Mouse (Mus musculus) midbrain, embryonic 14.5 days (tissue): ENCODE data around the gene Rps6kc1. TPM values are rescaled to one million over a fixed set of nuclear protein-coding genes. Genes with fewer than 3 reads are reported as not detected.

Experiments used
- ATAC-seq: fragments of 200-750 bp; cut with Nextera tagmentation; 2 replicates; pipeline ENCODE4 v1.8.0; 2017; ENCODE audit warnings: moderate number of reproducible peaks, moderate library complexity; ENCODE audit not compliant: low FRiP score, low TSS enrichment
- DNase-seq: peaks from one replicate; pipeline ENCODE4 v3.0.0-alpha.2; 2015
- H3K27ac ChIP-seq: fragments of 300-500 bp; sonication (generic); replicated peaks from 2 replicates; pipeline ENCODE4 v1.5.1; 2014; ENCODE audit warnings: mild to moderate bottlenecking, low read depth, low read length, moderate library complexity
- H3K27me3 ChIP-seq: fragments of 300-500 bp; sonication (generic); 2 replicates; pipeline ENCODE4 v1.6.1; 2014; ENCODE audit warnings: low read length, control low read depth, mixed read lengths; ENCODE audit not compliant: control insufficient read depth, insufficient read depth
- H3K36me3 ChIP-seq: fragments of 300-500 bp; sonication (generic); 2 replicates; pipeline ENCODE4 v1.6.1; 2014; ENCODE audit warnings: low read length, control low read depth; ENCODE audit not compliant: control insufficient read depth, insufficient read depth
- H3K4me1 ChIP-seq: fragments of 300-500 bp; sonication (generic); 2 replicates; pipeline ENCODE4 v1.6.1; 2014; ENCODE audit warnings: mild to moderate bottlenecking, antibody characterized with exemption, low read length, control low read depth; ENCODE audit not compliant: control insufficient read depth, insufficient read depth
- H3K4me2 ChIP-seq: fragments of 300-500 bp; sonication (generic); 2 replicates; pipeline ENCODE4 v1.6.1; 2014; ENCODE audit warnings: mild to moderate bottlenecking, low read length, moderate library complexity
- H3K4me3 ChIP-seq: fragments of 300-500 bp; sonication (generic); replicated peaks from 2 replicates; pipeline ENCODE4 v1.5.1; 2014; ENCODE audit warnings: low read depth, low read length
- H3K9ac ChIP-seq: fragments of 300-500 bp; sonication (generic); replicated peaks from 2 replicates; pipeline ENCODE4 v1.6.1; 2014; ENCODE audit warnings: mild to moderate bottlenecking, low read length, moderate library complexity
- H3K9me3 ChIP-seq: fragments of 300-500 bp; sonication (generic); 2 replicates; pipeline ENCODE4 v1.6.1; 2016; ENCODE audit warnings: low read length, control low read depth, mixed read lengths; ENCODE audit not compliant: control insufficient read depth
- WGBS: fragments of 180-500 bp; shearing (Covaris S2); extraction: QIAGEN DNeasy Blood & Tissue Kit; methylation state at CpG from one replicate; pipeline ENCODE4 v1.1.7; 2014; 5-methylcytosine and 5-hydroxymethylcytosine counted together
- polyA plus RNA-seq: library from polyadenylated mRNA; unstranded; fragments of >200 nt; fragmentation: Nextera tagmentation; extraction: Ambion mirVana; gene quantifications from 2 replicates; pipeline ENCODE4 v1.2.1, GENCODE M21; 2014

Rps6kc1 gene
- polyA plus RNA-seq, 1 experiment from 2014 or later = 31.0 TPM

- H3K4me1 ChIP-seq = peaks cover 7% of the 10 kb centered on the region; the same call in 1 of the 2 replicates
- peaks cover 13% of the 10 kb centered on the region; the same call in 1 of the 2 replicates for H3K36me3 ChIP-seq
- no peak overlapping the region for H3K4me2 ChIP-seq
- ATAC-seq (no peak), DNase-seq (no peak)
- no peak overlapping the region for H3K27ac ChIP-seq
- H3K9ac ChIP-seq = no peak overlapping the region
- 92% methylated on average over 8 of the region's 8 CpGs for WGBS
- H3K9me3 ChIP-seq = no peaks in the 10 kb centered on the region
- H3K27me3 ChIP-seq = no peaks in the 10 kb centered on the region
- no peak overlapping the region for H3K4me3 ChIP-seq
Observed at GRCm38 (mm10) chr1:190806817-190807216, 104.8 kb downstream of the Rps6kc1 start.

- H3K4me1 ChIP-seq = peaks cover 8% of the 10 kb centered on the region; the same call in 1 of the 2 replicates
- H3K9me3 ChIP-seq = no peaks in the 10 kb centered on the region
- peaks cover 26% of the 10 kb centered on the region for H3K36me3 ChIP-seq
- no peak overlapping the region for H3K27ac ChIP-seq
- H3K9ac ChIP-seq = no peak overlapping the region
- 92% methylated on average over 11 of the region's 11 CpGs for WGBS
- no peak for ATAC-seq
- H3K27me3 ChIP-seq = no peaks in the 10 kb centered on the region
- no peak overlapping the region for H3K4me2 ChIP-seq
- no peak overlapping the region for H3K4me3 ChIP-seq
- no peak for DNase-seq
Observed at GRCm38 (mm10) chr1:190798668-190799067, 112.9 kb downstream of the Rps6kc1 start.

- Histone ChIP-seq H3K9ac (no peak overlapping the region), H3K4me1 (peaks cover 8% of the 10 kb centered on the region; the same call in 1 of the 2 replicates), H3K36me3 (peaks cover 26% of the 10 kb centered on the region), H3K27me3 (no peaks in the 10 kb centered on the region), H3K4me3 (no peak overlapping the region), H3K9me3 (no peaks in the 10 kb centered on the region), H3K27ac (no peak overlapping the region), H3K4me2 (no peak overlapping the region)
- 82% methylated on average over 11 of the region's 11 CpGs for WGBS
- DNase-seq (no peak), ATAC-seq (no peak)
Observed at GRCm38 (mm10) chr1:190797483-190798058, 114.0 kb downstream of the Rps6kc1 start.

GRCm38 (mm10) chr1:190796745-190797482 is 114.7 kb downstream of the Rps6kc1 start:
- Histone ChIP-seq H3K4me2 (no peak overlapping the region), H3K9me3 (no peaks in the 10 kb centered on the region), H3K4me3 (no peak overlapping the region), H3K9ac (0 out of 2 replicates have a peak overlapping the region, but pooled peaks have one; percentile 0), H3K4me1 (peaks cover 8% of the 10 kb centered on the region; the same call in 1 of the 2 replicates), H3K27me3 (no peaks in the 10 kb centered on the region), H3K36me3 (peaks cover 26% of the 10 kb centered on the region), H3K27ac (no peak overlapping the region)
- ATAC-seq (no peak), DNase-seq (peak; percentile 92)
- WGBS = 38% methylated on average over 7 of the region's 7 CpGs

- DNase-seq (no peak), ATAC-seq (no peak)
- WGBS = 85% methylated on average over 6 of the region's 6 CpGs
- no peak overlapping the region for H3K9ac ChIP-seq
- H3K9me3 ChIP-seq = no peaks in the 10 kb centered on the region
- H3K4me3 ChIP-seq = no peak overlapping the region
- H3K4me2 ChIP-seq = no peak overlapping the region
- no peak overlapping the region for H3K27ac ChIP-seq
- peaks cover 6% of the 10 kb centered on the region; the same call in 1 of the 2 replicates for H3K4me1 ChIP-seq
- H3K36me3 ChIP-seq = no peaks in the 10 kb centered on the region
- no peaks in the 10 kb centered on the region for H3K27me3 ChIP-seq
Observed at GRCm38 (mm10) chr1:190791638-190792037, 119.9 kb downstream of the Rps6kc1 start.

GRCm38 (mm10) chr1:190790720-190791119 is 120.8 kb downstream of the Rps6kc1 start:
- WGBS = 58% methylated on average over 6 of the region's 6 CpGs
- Histone ChIP-seq H3K27me3 (no peaks in the 10 kb centered on the region), H3K9ac (no peak overlapping the region), H3K4me3 (no peak overlapping the region), H3K4me2 (no peak overlapping the region), H3K27ac (no peak overlapping the region), H3K36me3 (no peaks in the 10 kb centered on the region), H3K9me3 (no peaks in the 10 kb centered on the region), H3K4me1 (peaks cover 4% of the 10 kb centered on the region; the same call in 1 of the 2 replicates)
- peak; percentile 31 for DNase-seq
- ATAC-seq = no peak

- ATAC-seq = no peak
- Histone ChIP-seq H3K9me3 (no peaks in the 10 kb centered on the region), H3K36me3 (peaks cover 23% of the 10 kb centered on the region), H3K27ac (no peak overlapping the region), H3K4me2 (no peak overlapping the region), H3K4me1 (no peaks in the 10 kb centered on the region), H3K27me3 (no peaks in the 10 kb centered on the region), H3K9ac (no peak overlapping the region), H3K4me3 (no peak overlapping the region)
- no peak for DNase-seq
- 75% methylated on average over 6 of the region's 6 CpGs for WGBS
Observed at GRCm38 (mm10) chr1:190777660-190778059, 133.9 kb downstream of the Rps6kc1 start.

GRCm38 (mm10) chr1:190776260-190776659 is 135.3 kb downstream of the Rps6kc1 start:
- Histone ChIP-seq H3K9me3 (no peaks in the 10 kb centered on the region), H3K27me3 (no peaks in the 10 kb centered on the region), H3K4me1 (no peaks in the 10 kb centered on the region), H3K27ac (no peak overlapping the region), H3K36me3 (peaks cover 21% of the 10 kb centered on the region), H3K4me3 (no peak overlapping the region), H3K9ac (no peak overlapping the region), H3K4me2 (no peak overlapping the region)
- ATAC-seq (no peak), DNase-seq (no peak)
- 91% methylated on average over 9 of the region's 9 CpGs for WGBS
